Mouse (Mus musculus) heart, embryonic 10.5 days (tissue): ENCODE results near the gene Crct1. TPM values are rescaled to one million over a fixed set of nuclear protein-coding genes. Genes with fewer than 3 reads are reported as not detected.

Experiments used
- DNase-seq: peaks from one replicate; pipeline ENCODE4 v3.0.0-alpha.2; 2017; ENCODE audit warnings: low spot score
- H3K27ac ChIP-seq: fragments of 300-500 bp; sonication (generic); 2 replicates; pipeline ENCODE4 v1.5.1; 2016; ENCODE audit warnings: mild to moderate bottlenecking
- H3K27me3 ChIP-seq: fragments of 300-500 bp; sonication (generic); 2 replicates; pipeline ENCODE4 v1.6.1; 2016; ENCODE audit warnings: mild to moderate bottlenecking; ENCODE audit not compliant: poor library complexity, insufficient read depth, severe bottlenecking
- H3K36me3 ChIP-seq: fragments of 300-500 bp; sonication (generic); 2 replicates; pipeline ENCODE4 v1.6.1; 2016; ENCODE audit warnings: mild to moderate bottlenecking, moderate library complexity
- H3K4me1 ChIP-seq: fragments of 300-500 bp; sonication (generic); 2 replicates; pipeline ENCODE4 v1.6.1; 2016; ENCODE audit warnings: mild to moderate bottlenecking
- H3K4me3 ChIP-seq: fragments of 300-500 bp; sonication (generic); 2 replicates; pipeline ENCODE4 v1.5.1; 2016; ENCODE audit warnings: mild to moderate bottlenecking, moderate library complexity
- H3K9me3 ChIP-seq: fragments of 300-500 bp; sonication (generic); 2 replicates; pipeline ENCODE4 v1.6.1; 2016; ENCODE audit warnings: mild to moderate bottlenecking, moderate library complexity
- WGBS: fragments of 180-500 bp; shearing (Covaris S2); methylation state at CpG from one replicate; pipeline ENCODE4 v1.1.7; 2016; 5-methylcytosine and 5-hydroxymethylcytosine counted together
- polyA plus RNA-seq: library from polyadenylated mRNA; unstranded; fragments of >200 nt; fragmentation: Nextera tagmentation; extraction: Ambion mirVana; gene quantifications from 2 replicates; pipeline ENCODE4 v1.2.1, GENCODE M21; 2016

The Crct1 gene
- polyA plus RNA-seq, result not detected in 2 replicates

DNA sequence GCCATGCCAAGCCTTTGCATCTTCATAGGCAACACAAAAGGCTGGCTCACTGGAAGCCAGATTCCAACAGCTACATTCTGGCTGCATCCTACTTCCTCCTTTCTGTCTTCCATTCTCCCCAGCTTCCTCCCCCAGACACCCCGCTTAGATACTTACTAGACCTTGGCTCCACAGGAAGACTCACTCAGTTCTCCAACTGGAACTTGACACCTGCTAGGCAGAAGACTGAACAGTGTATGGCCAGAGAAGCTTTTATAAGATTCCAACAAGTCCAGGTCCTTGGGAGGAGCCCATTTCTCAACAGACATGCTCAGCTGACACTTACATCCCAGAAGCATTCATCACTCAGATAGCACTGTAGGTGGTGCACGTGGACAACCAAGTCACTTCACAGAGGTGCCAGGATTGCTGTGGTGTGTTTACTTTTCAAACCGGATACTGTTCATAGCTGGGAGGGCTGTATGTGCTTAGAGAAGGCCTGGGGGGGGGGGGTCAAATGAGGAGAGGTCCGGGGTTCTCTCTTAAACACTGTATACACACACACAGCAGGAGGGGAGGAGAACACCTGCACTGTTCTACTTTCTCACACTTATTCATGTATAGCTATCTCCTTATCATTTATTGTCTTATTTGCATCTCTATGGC, at the start of gene Crct1:
Crct1 (minus strand) TSS at position 228 of the 645 bp plus-strand sequence.
- peak within 1 kb of the TSS; percentile 73 for H3K27ac ChIP-seq
- H3K36me3 ChIP-seq, result no peaks in the 10 kb centered on the region
- H3K4me1 ChIP-seq, result 0 out of 2 replicates have a peak, but pooled peaks cover 8% of the 10 kb centered on the region
- H3K9me3 ChIP-seq, result no peaks in the 10 kb centered on the region
- peaks cover 21% of the 10 kb centered on the region for H3K27me3 ChIP-seq
- no peak for DNase-seq
- WGBS, result 43% methylated on average over 4 of the region's 4 CpGs
- peak within 1 kb of the TSS; percentile 65 for H3K4me3 ChIP-seq

DNA sequence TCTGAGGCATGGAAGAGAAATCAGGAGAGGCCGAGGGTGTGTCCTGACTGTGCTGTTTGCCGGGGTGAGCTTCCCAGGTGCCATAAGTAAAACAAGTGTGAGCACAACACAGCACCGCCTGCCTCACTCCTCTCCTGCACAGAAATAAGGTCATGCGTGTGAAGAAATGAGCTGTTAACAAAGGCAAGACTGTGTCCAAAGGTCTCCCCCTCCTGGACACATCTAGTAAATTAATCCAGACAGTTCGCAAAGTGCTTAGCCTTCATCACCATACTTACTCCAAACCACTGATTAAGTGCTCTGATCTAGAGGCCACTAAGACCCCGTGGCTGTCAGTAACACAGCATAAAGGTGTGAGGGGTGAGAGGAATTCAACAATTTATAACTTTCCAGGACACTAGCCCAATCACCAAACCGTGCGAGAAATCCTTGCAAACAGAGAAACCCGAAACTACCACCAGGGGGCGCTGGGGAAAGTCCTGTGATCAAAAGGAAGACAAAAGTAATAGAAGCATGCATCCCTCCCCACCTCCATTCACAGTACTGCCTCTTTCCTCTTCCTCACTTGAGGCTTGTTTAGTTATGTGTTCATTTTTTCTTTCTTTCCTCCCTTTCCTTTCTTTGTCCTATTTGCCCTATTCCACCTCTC, 37.5 kb upstream of the Crct1 start:
- no peak overlapping the region for H3K4me3 ChIP-seq
- no peaks in the 10 kb centered on the region for H3K27me3 ChIP-seq
- no peaks in the 10 kb centered on the region for H3K4me1 ChIP-seq
- H3K36me3 ChIP-seq, result no peaks in the 10 kb centered on the region
- WGBS, result 52% methylated on average over 10 of the region's 10 CpGs
- no peak for DNase-seq
- H3K27ac ChIP-seq, result no peak overlapping the region
- no peaks in the 10 kb centered on the region for H3K9me3 ChIP-seq

DNA sequence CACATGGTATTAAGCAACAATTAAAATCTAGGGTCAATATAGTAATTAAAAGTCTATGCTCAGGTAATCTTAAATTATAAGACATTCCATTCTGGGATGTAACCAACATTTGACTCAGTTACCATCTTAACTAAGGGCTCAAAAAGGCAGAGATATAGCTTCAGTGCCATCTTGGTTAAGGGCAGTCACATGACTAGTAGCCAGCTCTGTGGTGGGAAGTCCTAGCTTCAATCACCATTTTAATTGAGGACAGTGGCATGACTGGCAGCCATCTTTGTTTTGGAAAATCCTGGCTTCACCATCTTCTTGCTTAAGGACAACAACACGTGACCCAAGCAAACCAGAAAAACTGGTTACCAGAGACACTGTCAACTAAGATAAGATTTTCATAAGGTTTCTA, 34.7 kb upstream of the Crct1 start:
- Histone ChIP-seq H3K27ac (no peak overlapping the region), H3K27me3 (no peaks in the 10 kb centered on the region), H3K9me3 (no peaks in the 10 kb centered on the region), H3K4me3 (no peak overlapping the region), H3K4me1 (no peaks in the 10 kb centered on the region), H3K36me3 (no peaks in the 10 kb centered on the region)
- no peak for DNase-seq
- WGBS, result 79% methylated on average over 1 of the region's 1 CpGs

DNA sequence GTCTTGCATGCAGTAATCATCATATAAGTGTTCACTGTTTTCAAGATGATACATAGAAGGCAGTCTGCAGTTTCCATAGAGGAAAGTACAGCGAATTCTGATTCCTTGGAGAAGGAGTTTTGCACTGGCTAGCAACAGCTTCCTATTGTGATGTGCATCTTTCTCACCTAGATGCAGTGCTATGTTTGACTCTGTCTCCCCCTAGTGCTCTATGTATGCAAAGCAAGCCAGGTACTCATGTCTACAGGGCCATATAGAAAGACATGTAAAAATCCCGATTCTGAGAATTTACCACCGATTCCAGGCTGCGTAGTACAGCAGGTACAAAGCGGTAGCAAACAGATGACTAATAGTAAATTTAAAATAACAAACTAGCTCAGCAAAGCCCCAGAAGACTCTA, 16.0 kb upstream of the Crct1 start:
- no peaks in the 10 kb centered on the region for H3K9me3 ChIP-seq
- 58% methylated on average over 5 of the region's 5 CpGs for WGBS
- DNase-seq, result no peak
- H3K4me3 ChIP-seq, result no peak overlapping the region
- H3K4me1 ChIP-seq, result no peaks in the 10 kb centered on the region
- no peak overlapping the region for H3K27ac ChIP-seq
- H3K27me3 ChIP-seq, result no peaks in the 10 kb centered on the region
- no peaks in the 10 kb centered on the region for H3K36me3 ChIP-seq

DNA sequence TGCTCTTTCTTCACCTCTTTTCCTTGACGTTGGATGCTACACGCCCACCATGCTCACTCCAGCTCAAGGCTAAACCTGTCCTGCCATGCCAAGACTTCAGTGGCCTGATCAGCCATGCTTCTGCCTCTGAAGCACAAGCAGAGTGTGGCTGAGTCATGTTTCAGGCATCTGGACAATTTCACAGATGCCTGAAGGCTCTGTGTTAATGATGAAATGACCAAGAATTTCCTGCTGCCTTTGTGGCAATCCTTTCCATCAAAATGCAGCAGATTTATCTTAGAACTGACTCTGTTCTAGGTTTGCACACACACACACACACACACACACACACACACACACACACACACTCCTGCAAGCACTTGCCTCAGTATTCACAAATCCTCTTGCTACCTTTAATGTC, 10.0 kb upstream of the Crct1 start:
- WGBS, result 56% methylated on average over 2 of the region's 2 CpGs
- H3K9me3 ChIP-seq, result no peaks in the 10 kb centered on the region
- no peaks in the 10 kb centered on the region for H3K36me3 ChIP-seq
- H3K4me1 ChIP-seq, result 0 out of 2 replicates have a peak, but pooled peaks cover 3% of the 10 kb centered on the region
- no peak overlapping the region for H3K27ac ChIP-seq
- peak; percentile 76 for DNase-seq
- no peak overlapping the region for H3K4me3 ChIP-seq
- no peaks in the 10 kb centered on the region for H3K27me3 ChIP-seq

DNA sequence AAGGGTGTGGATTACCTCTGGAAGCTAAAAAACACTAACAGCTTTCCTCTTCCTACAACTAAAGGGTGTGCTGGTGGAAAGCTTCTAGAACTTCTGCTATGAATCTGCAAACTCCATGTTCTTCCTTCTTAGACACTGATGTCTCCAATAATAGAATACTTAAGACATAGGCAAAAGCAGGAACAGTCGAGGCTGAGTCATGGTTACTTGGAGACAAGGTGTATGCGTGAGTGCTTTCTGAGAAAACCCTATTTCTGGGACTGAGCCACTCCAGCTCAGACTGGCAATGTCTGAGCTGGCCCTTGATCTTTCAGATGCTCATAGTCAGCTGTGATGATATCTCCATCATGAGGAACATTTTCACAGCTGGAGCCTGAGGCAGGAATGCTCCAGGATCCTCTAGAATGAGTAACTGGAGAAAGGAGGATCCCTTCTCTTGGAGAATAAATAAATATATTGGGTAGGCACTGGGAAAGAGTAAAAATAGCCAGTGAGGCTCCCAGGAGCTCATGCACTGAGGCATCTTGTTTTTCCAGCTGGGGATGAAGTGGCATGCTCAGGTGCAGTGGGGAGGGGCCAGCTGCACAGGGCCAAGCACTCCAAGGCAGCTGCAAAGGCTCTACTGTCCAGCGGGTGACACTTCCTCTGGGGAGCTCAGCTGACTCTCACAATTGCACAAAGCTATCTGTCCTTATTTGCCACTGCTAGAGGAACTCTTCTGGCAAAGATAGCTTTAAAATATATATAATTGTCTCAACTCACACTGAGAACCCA, 8.1 kb upstream of the Crct1 start:
- Histone ChIP-seq H3K27me3 (no peaks in the 10 kb centered on the region), H3K4me1 (0 out of 2 replicates have a peak, but pooled peaks cover 3% of the 10 kb centered on the region), H3K9me3 (no peaks in the 10 kb centered on the region), H3K4me3 (no peak overlapping the region), H3K27ac (no peak overlapping the region), H3K36me3 (no peaks in the 10 kb centered on the region)
- WGBS, result 72% methylated on average over 3 of the region's 3 CpGs
- DNase-seq, result no peak

DNA sequence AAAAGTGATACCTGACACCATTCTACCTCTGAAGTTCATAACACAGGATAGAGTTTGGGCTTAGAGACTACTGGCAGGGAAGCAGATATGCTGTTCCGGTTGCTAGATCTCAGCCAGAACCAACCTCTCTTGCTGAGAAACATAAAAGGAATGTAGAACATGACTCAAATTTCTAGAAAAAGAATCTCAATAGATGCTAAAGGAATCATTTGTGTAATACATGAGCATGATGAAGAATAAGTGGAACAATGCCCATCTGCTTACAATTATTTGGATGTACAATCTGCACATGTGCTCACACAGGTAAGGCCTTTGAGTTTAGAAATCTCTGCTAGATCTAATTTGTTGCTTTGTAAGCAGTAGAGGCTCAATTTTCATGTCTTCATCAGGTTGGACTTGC, 5.7 kb upstream of the Crct1 start:
- H3K27ac ChIP-seq, result no peak overlapping the region
- 0 out of 2 replicates have a peak, but pooled peaks cover 3% of the 10 kb centered on the region for H3K4me1 ChIP-seq
- peaks cover 9% of the 10 kb centered on the region for H3K27me3 ChIP-seq
- no peak overlapping the region for H3K4me3 ChIP-seq
- no peak for DNase-seq
- H3K36me3 ChIP-seq, result no peaks in the 10 kb centered on the region
- WGBS, result 82% methylated on average over 1 of the region's 1 CpGs
- no peaks in the 10 kb centered on the region for H3K9me3 ChIP-seq

DNA sequence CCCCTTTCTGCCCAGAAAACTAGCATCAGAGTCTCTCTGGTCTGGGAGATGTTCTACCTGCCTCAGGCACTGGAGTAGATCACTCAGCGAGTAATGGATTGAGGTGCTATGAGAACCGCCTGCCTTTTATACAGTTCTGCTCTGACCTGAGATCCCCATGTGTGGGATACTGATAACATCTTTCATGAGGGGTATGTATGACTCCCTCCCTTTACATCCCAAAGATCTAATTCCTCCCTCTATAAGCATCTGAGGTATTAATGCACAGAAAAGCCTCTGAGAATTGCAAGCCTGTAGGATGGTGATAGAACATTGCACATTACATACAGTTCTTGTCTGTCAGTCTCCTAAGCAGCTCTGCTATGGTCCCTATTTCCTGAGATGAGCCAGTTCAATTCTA, 3.5 kb upstream of the Crct1 start, which contains the start of gene Lce1m:
Lce1m (minus strand) TSS at position 101 of the 400 bp plus-strand sequence.
- Histone ChIP-seq H3K9me3 (no peaks in the 10 kb centered on the region), H3K27me3 (peaks cover 9% of the 10 kb centered on the region), H3K36me3 (no peaks in the 10 kb centered on the region), H3K4me1 (0 out of 2 replicates have a peak, but pooled peaks cover 8% of the 10 kb centered on the region), H3K4me3 (no peak within 1 kb of the TSS), H3K27ac (no peak within 1 kb of the TSS)
- DNase-seq, result no peak
- 79% methylated on average over 2 of the region's 2 CpGs for WGBS

DNA sequence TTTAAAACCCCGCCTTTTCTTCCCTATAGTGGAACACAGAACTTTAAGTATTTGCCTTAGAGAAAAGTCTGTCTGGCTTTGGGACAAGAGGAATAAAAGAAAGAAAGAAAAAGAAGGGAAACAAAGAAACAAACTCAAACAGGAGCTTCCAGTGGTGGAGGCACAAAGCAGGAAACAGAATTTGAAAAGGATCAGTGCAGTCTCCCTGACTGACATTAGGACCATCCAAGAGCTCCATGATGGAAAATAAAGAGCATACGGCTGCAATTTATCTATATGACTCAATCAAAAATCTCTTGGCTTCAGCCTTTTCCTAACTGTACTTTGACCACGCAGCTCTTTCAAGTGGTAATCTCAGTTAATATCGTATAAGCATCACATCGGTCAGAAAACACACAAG, 616 bp downstream of the Crct1 start:
- Histone ChIP-seq H3K36me3 (no peaks in the 10 kb centered on the region), H3K4me3 (peak overlapping the region; percentile 65), H3K27ac (no peak overlapping the region; the same call in 1 of the 2 replicates)

DNA sequence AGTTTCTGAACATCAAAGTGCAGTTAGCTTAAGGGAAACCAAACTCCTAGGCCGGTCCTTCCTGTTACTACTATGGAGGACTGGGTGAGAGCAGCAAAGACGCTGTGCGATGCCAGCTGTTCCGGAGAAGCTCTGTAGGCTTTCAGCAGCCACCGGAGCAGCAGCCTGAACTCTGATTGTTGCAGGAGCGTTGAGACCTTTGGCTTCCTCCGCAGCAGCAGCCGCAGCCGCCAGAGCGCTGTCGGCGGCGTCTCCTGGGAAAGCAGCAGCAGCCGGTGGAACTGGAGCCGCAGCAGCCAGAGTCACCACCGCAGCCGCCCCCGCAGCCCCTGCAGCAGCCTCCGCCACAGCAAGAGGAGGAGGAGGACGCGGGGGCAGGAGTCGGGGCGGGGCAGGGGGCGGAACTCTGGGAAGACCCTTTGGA, 1.1 kb downstream of the Crct1 start:
- Histone ChIP-seq H3K4me3 (peak overlapping the region; percentile 65), H3K27ac (peak overlapping the region; percentile 73), H3K27me3 (peaks cover 21% of the 10 kb centered on the region), H3K4me1 (0 out of 2 replicates have a peak, but pooled peaks cover 8% of the 10 kb centered on the region), H3K9me3 (no peaks in the 10 kb centered on the region), H3K36me3 (no peaks in the 10 kb centered on the region)
- DNase-seq, result peak; percentile 82
- WGBS, result 2% methylated on average over 24 of the region's 24 CpGs

More for the DNA sequence above, 616 bp downstream of the Crct1 start:
- DNase-seq, result no peak
- 38% methylated on average over 5 of the region's 5 CpGs for WGBS
- H3K27me3 ChIP-seq, result peaks cover 21% of the 10 kb centered on the region
- H3K9me3 ChIP-seq, result no peaks in the 10 kb centered on the region
- H3K4me1 ChIP-seq, result 0 out of 2 replicates have a peak, but pooled peaks cover 8% of the 10 kb centered on the region

DNA sequence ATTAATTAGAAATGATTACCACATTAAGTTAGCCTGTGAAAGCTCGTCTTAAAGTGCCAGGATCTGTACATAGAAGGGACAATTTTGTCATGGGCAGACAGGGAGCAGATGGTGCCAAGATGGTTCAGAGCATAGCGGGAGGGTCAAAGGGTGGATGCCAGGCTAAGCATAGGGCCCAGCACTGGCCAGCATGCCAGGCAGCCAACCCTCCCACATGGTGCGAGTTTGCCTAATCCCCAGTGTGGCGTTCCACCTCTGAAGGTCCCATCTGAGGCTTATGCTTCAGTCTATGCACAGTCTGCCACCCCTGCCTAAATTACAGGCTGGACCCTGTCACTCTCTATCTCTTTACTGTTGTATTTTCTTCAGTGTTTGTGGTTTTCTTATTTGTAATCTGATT, 12.6 kb downstream of the Crct1 start:
- Histone ChIP-seq H3K27ac (no peak overlapping the region), H3K4me3 (no peak overlapping the region), H3K4me1 (no peaks in the 10 kb centered on the region), H3K36me3 (no peaks in the 10 kb centered on the region), H3K9me3 (no peaks in the 10 kb centered on the region), H3K27me3 (no peaks in the 10 kb centered on the region)
- no peak for DNase-seq
- WGBS, result 74% methylated on average over 4 of the region's 4 CpGs

DNA sequence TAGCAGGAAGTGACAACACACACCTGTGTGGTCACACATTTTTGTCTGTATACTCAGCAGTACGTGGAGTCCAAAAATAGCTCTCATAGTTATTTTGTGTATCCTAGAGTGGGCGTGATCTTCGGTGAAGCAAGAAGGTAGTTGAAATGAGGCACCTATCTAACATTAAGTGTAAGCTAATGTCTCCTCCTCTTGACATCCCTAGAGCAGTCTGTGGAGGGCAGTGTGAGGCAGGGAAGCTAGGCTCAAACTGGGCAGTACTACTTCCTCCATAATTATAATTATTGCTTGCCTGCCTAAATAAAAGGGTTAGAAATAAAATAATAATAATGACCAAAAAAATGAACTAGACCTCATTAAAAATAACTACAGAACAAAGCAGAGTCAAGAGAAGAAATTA, 14.9 kb downstream of the Crct1 start:
- Histone ChIP-seq H3K9me3 (no peaks in the 10 kb centered on the region), H3K4me3 (no peak overlapping the region), H3K36me3 (no peaks in the 10 kb centered on the region), H3K27me3 (no peaks in the 10 kb centered on the region), H3K27ac (no peak overlapping the region), H3K4me1 (no peaks in the 10 kb centered on the region)
- 67% methylated on average over 3 of the region's 3 CpGs for WGBS
- no peak for DNase-seq

DNA sequence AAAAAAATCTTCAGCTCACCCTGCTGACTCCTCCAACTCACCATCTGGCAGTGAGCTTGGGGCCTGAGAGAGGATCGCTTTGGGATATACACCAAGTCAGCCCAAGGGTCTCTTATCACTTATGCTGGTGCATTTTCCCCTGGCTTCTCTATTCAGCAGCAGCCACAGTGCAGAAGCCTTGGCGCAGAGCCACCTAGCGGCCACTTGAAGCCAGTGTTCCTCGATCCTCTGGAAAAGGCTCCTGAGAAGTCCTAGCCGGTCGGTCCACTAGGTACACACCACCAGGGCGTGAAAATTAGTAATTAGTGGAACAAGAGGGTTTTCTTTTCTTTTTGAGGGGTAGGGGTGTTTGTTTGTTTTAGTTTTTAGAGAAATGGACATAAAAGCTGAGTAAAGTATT, 16.8 kb downstream of the Crct1 start:
- DNase-seq, result peak; percentile 81
- no peak overlapping the region for H3K4me3 ChIP-seq
- H3K4me1 ChIP-seq, result no peaks in the 10 kb centered on the region
- no peaks in the 10 kb centered on the region for H3K9me3 ChIP-seq
- no peak overlapping the region for H3K27ac ChIP-seq
- H3K27me3 ChIP-seq, result no peaks in the 10 kb centered on the region
- 4% methylated on average over 7 of the region's 7 CpGs for WGBS
- H3K36me3 ChIP-seq, result no peaks in the 10 kb centered on the region
